Mouse (Mus musculus) fibroblast of lung, adult 2 months (primary cell): ENCODE measurements around the gene Prkce.
A peak's percentile ranks its signal among the peaks of the same experiment; 100 is the strongest.

Experiments used
- DNase-seq: peaks from one replicate; pipeline ENCODE4 v3.0.0-alpha.2; 2011; ENCODE audit warnings: low read depth

Prkce gene

GRCm38 (mm10) chr17:86487450-86487849, 319.9 kb downstream of the Prkce start:
- no peak for DNase-seq

GRCm38 (mm10) chr17:86489827-86490226, 322.2 kb downstream of the Prkce start:
- DNase-seq: no peak

GRCm38 (mm10) chr17:86492376-86492775, 324.8 kb downstream of the Prkce start:
- no peak for DNase-seq

GRCm38 (mm10) chr17:86493891-86494420, 326.4 kb downstream of the Prkce start:
- DNase-seq: no peak

GRCm38 (mm10) chr17:86494494-86494893, 326.9 kb downstream of the Prkce start:
- no peak for DNase-seq

- no peak for DNase-seq
Measured at GRCm38 (mm10) chr17:86494895-86495294, 327.3 kb downstream of the Prkce start.

- DNase-seq: no peak
Measured at GRCm38 (mm10) chr17:86496123-86496771, 328.7 kb downstream of the Prkce start.

- DNase-seq: no peak
Measured at GRCm38 (mm10) chr17:86497302-86497701, 329.7 kb downstream of the Prkce start.

GRCm38 (mm10) chr17:86499359-86500045, 331.9 kb downstream of the Prkce start:
- peak; percentile 64 for DNase-seq

- DNase-seq: no peak
Measured at GRCm38 (mm10) chr17:86501393-86501792, 333.8 kb downstream of the Prkce start.

- DNase-seq: no peak
Measured at GRCm38 (mm10) chr17:86503208-86503897, 335.8 kb downstream of the Prkce start.

GRCm38 (mm10) chr17:86505183-86505631, 337.6 kb downstream of the Prkce start, which contains the start of gene Gm10309:
Gm10309 (minus strand) TSS chr17:86505232.
- DNase-seq: no peak

- no peak for DNase-seq
Measured at GRCm38 (mm10) chr17:86506881-86507280, 339.3 kb downstream of the Prkce start.

- DNase-seq: peak; percentile 42
Measured at GRCm38 (mm10) chr17:86507342-86508211, 340.0 kb downstream of the Prkce start.

GRCm38 (mm10) chr17:86508212-86508490, 340.6 kb downstream of the Prkce start:
- DNase-seq: no peak

- DNase-seq: peak; percentile 65
Measured at GRCm38 (mm10) chr17:86509871-86510270, 342.3 kb downstream of the Prkce start.

- DNase-seq: no peak
Measured at GRCm38 (mm10) chr17:86514974-86515620, 347.5 kb downstream of the Prkce start.

- no peak for DNase-seq
Measured at GRCm38 (mm10) chr17:86516630-86517029, 349.0 kb downstream of the Prkce start.

- no peak for DNase-seq
Measured at GRCm38 (mm10) chr17:86518604-86519003, 351.0 kb downstream of the Prkce start.

- DNase-seq: no peak
Measured at GRCm38 (mm10) chr17:86521252-86521651, 353.7 kb downstream of the Prkce start.

GRCm38 (mm10) chr17:86522649-86523048, 355.1 kb downstream of the Prkce start:
- no peak for DNase-seq
